Mouse (Mus musculus) kidney, embryonic 16.5 days (tissue): Measurements from ENCODE around the gene Slc12a3. TPM values are rescaled to one million over a fixed set of nuclear protein-coding genes. Genes with fewer than 3 reads are reported as not detected.

Experiments
- ATAC-seq: fragments of 200-750 bp; cut with Nextera tagmentation; 2 replicates; pipeline ENCODE4 v1.8.0; 2017; ENCODE audit warnings: moderate TSS enrichment; ENCODE audit not compliant: low FRiP score, low TSS enrichment
- H3K27ac ChIP-seq: fragments of 300-500 bp; sonication (generic); 2 replicates; pipeline ENCODE4 v1.5.1; 2014; ENCODE audit warnings: low read length
- H3K27me3 ChIP-seq: fragments of 300-500 bp; sonication (generic); 2 replicates; pipeline ENCODE4 v1.6.1; 2014; ENCODE audit warnings: low read length, control low read depth, mixed read lengths; ENCODE audit not compliant: insufficient read depth
- H3K36me3 ChIP-seq: fragments of 300-500 bp; sonication (generic); 2 replicates; pipeline ENCODE4 v1.6.1; 2014; ENCODE audit warnings: low read length, control low read depth, mixed read lengths; ENCODE audit not compliant: insufficient read depth
- H3K4me1 ChIP-seq: fragments of 300-500 bp; sonication (generic); 2 replicates; pipeline ENCODE4 v1.6.1; 2014; ENCODE audit warnings: low read length, control low read depth, mixed read lengths; ENCODE audit not compliant: insufficient read depth
- H3K4me2 ChIP-seq: fragments of 300-500 bp; sonication (generic); replicated peaks from 2 replicates; pipeline ENCODE4 v1.6.1; 2014; ENCODE audit warnings: low read depth, low read length
- H3K4me3 ChIP-seq: fragments of 300-500 bp; sonication (generic); 2 replicates; pipeline ENCODE4 v1.5.1; 2014; ENCODE audit warnings: mild to moderate bottlenecking, low read length
- H3K9ac ChIP-seq: fragments of 300-500 bp; sonication (generic); replicated peaks from 2 replicates; pipeline ENCODE4 v1.6.1; 2014; ENCODE audit warnings: low read length
- H3K9me3 ChIP-seq: fragments of 300-500 bp; sonication (generic); 2 replicates; pipeline ENCODE4 v1.6.1; 2016; ENCODE audit warnings: low read length, control low read depth
- WGBS: fragments of 180-500 bp; shearing (Covaris S2); extraction: QIAGEN DNeasy Blood & Tissue Kit; methylation state at CpG from one replicate; pipeline ENCODE4 v1.1.7; 2014; 5-methylcytosine and 5-hydroxymethylcytosine counted together
- polyA plus RNA-seq: library from polyadenylated mRNA; unstranded; fragments of >200 nt; fragmentation: Nextera tagmentation; extraction: Ambion mirVana; gene quantifications from 2 replicates; pipeline ENCODE4 v1.2.1, GENCODE M21; 2015

The Slc12a3 gene
- polyA plus RNA-seq, 1 experiment from 2014 or later: 16.6 TPM

DNA sequence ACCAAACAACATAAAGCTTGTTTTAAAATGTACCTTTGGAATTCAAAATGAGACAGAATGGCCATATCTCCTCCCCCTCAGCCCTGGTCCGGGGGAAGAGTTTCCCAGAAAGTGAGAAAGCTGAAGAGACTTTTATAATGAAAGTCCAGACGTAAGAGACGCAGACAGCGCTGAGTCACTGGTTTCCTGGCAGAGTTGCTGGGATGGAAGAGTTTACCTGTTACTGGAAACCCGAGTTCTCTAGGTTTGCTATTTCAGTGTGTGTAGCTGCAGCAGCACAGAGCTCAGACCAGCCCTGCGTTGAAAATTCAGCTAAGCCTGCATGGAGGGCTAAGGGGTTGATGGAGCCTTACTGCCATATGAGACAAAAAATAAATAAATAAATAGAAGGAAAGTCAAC, 6.0 kb upstream of the Slc12a3 start:
- no peak for ATAC-seq
- Histone ChIP-seq H3K9ac (no peak overlapping the region), H3K36me3 (no peaks in the 10 kb centered on the region), H3K27ac (no peak overlapping the region), H3K9me3 (no peaks in the 10 kb centered on the region), H3K4me2 (no peak overlapping the region), H3K27me3 (no peaks in the 10 kb centered on the region), H3K4me3 (no peak overlapping the region), H3K4me1 (no peaks in the 10 kb centered on the region; the same call in 1 of the 2 replicates)
- 75% methylated on average over 6 of the region's 6 CpGs for WGBS

DNA sequence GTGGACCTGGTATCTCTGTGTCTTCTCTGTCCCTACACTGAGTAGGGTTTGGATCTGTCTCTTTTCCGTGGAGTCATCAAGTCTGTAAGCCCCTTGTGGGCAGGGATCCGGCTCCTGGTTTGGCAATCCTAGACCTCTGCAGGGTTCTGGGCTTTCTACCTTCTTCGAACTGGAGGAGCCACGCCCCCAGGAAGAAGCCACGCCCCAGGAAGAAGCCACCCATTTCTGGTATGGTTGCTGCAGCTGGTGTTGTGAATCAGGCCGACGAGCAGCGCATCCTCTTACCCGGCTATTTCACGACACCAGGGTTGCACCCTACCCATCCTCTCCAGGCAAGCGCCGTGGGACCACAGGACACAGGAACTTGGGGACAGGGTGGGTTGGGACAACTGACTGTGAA, 4.9 kb upstream of the Slc12a3 start:
- no peaks in the 10 kb centered on the region for H3K27me3 ChIP-seq
- ATAC-seq: no peak
- no peak overlapping the region for H3K4me3 ChIP-seq
- no peaks in the 10 kb centered on the region for H3K36me3 ChIP-seq
- H3K27ac ChIP-seq: no peak overlapping the region
- no peaks in the 10 kb centered on the region; the same call in 1 of the 2 replicates for H3K4me1 ChIP-seq
- no peak overlapping the region for H3K4me2 ChIP-seq
- WGBS: 54% methylated on average over 12 of the region's 12 CpGs
- H3K9me3 ChIP-seq: no peaks in the 10 kb centered on the region
- no peak overlapping the region for H3K9ac ChIP-seq

DNA sequence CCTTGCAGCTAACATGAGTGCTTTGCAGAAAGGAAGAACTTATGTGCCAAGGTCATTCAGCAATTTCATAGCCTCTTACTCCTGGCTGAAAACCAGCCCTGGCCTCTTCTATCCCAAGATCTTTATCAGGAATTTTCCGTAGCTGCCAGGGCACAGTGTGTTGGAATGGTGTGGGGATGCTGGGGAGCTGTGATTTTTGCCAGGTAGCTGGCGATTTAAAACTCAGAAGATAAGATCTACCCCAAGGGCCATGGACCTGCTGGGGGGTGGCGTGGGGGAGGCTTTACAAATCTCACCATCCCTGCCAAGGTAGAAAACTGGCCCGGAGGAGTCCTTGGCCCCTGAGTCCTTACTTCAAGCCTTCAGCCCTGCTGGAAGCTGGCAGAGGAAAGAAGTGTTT, 3.0 kb upstream of the Slc12a3 start:
- 54% methylated on average over 4 of the region's 4 CpGs for WGBS
- no peak overlapping the region for H3K9ac ChIP-seq

DNA sequence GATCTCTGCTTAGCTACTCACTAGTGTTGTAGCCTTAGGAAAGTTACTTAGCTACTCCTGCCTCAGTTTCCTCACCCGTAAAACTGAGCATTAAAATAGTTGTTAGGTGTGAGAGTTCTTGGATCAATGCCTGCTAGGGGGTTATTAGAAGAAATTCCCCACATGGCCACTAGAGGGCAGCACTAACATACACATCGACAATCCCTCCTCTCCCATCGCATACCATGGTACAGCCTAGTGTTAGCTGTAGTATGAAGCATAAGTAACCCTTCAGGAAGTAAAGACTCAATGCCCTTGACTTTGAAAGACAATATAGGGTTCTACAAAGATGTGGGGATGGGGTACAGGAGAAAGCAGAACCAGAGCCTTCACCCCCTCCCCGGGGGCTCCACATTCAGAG, 1.7 kb downstream of the Slc12a3 start:
- H3K9ac ChIP-seq: no peak overlapping the region
- H3K4me1 ChIP-seq: no peaks in the 10 kb centered on the region
- H3K36me3 ChIP-seq: no peaks in the 10 kb centered on the region
- ATAC-seq: peak; percentile 46; the same call in 1 of the 2 replicates
- H3K9me3 ChIP-seq: no peaks in the 10 kb centered on the region
- H3K27me3 ChIP-seq: no peaks in the 10 kb centered on the region
- H3K4me3 ChIP-seq: no peak overlapping the region
- H3K27ac ChIP-seq: no peak overlapping the region
- no peak overlapping the region for H3K4me2 ChIP-seq
- 29% methylated on average over 4 of the region's 4 CpGs for WGBS

More for the DNA sequence above, 3.0 kb upstream of the Slc12a3 start:
- Histone ChIP-seq H3K9me3 (no peaks in the 10 kb centered on the region), H3K4me1 (no peaks in the 10 kb centered on the region; the same call in 1 of the 2 replicates), H3K27me3 (no peaks in the 10 kb centered on the region), H3K27ac (no peak overlapping the region), H3K4me2 (no peak overlapping the region), H3K36me3 (no peaks in the 10 kb centered on the region), H3K4me3 (no peak overlapping the region)
- no peak for ATAC-seq

DNA sequence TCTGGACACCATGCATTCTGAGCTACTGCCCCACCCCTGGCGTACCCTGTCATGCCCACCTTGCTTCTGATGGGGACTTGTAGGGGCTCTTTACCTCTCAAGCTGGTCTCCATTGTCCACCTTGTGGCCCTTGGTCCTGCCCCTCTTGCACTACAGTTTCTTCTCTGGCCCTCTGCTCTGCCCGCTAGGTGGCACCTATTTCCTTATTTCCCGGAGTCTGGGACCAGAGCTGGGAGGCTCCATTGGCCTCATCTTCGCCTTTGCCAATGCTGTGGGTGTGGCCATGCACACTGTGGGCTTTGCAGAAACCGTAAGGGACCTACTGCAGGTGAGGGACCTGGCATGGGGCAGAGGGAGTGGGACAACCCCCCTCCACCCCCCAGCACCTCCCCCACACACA, 4.3 kb downstream of the Slc12a3 start:
- Histone ChIP-seq H3K4me3 (no peak overlapping the region), H3K4me1 (no peaks in the 10 kb centered on the region), H3K9me3 (no peaks in the 10 kb centered on the region), H3K27ac (no peak overlapping the region), H3K36me3 (no peaks in the 10 kb centered on the region), H3K9ac (no peak overlapping the region), H3K27me3 (no peaks in the 10 kb centered on the region), H3K4me2 (no peak overlapping the region)
- 57% methylated on average over 5 of the region's 5 CpGs for WGBS
- no peak for ATAC-seq

DNA sequence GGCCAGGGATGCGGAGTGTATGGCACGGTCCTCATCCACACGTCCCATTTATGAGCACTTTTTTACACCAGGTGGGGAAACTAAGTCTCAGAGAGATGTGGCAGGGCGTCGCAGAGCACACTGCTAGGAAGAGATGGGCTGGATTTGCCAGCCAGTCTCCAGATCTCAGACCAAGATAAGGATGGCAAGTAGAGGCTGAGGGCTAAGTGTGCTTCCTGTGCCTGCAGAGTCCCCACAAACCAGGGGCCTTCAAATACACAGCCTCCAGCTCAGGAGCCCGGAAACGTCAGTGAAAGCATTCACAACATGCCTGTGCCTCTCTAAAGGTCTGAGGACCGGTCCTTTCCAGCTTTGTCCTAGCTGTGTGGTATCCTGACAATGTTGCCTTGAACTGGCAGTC, 8.6 kb downstream of the Slc12a3 start:
- Histone ChIP-seq H3K27me3 (no peaks in the 10 kb centered on the region), H3K4me2 (no peak overlapping the region), H3K4me1 (no peaks in the 10 kb centered on the region), H3K9me3 (no peaks in the 10 kb centered on the region), H3K27ac (no peak overlapping the region), H3K4me3 (no peak overlapping the region), H3K9ac (no peak overlapping the region), H3K36me3 (no peaks in the 10 kb centered on the region)
- no peak for ATAC-seq
- 74% methylated on average over 8 of the region's 8 CpGs for WGBS

DNA sequence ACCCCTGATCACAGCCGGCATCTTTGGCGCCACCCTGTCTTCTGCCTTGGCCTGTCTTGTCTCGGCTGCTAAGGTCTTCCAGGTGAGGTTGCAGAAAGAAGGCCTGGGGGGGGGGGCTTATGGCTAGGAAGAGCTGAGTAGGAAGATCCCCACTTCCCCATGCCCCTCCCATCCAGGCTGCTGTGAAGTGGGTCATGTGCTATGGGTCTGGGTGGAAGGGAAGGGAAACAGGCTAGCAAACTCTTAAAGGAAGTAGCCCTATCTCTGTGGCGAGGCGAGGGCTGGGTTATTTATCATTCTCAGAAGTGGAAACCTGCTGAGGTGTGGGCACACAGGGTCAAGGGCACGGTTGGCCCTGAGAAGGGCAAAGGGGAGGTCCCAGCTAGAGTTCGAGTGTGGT, 11.8 kb downstream of the Slc12a3 start:
- Histone ChIP-seq H3K4me3 (no peak overlapping the region), H3K4me2 (no peak overlapping the region), H3K9ac (no peak overlapping the region), H3K27me3 (no peaks in the 10 kb centered on the region), H3K27ac (no peak overlapping the region), H3K4me1 (no peaks in the 10 kb centered on the region), H3K9me3 (no peaks in the 10 kb centered on the region), H3K36me3 (no peaks in the 10 kb centered on the region)
- 74% methylated on average over 7 of the region's 7 CpGs for WGBS
- ATAC-seq: no peak

DNA sequence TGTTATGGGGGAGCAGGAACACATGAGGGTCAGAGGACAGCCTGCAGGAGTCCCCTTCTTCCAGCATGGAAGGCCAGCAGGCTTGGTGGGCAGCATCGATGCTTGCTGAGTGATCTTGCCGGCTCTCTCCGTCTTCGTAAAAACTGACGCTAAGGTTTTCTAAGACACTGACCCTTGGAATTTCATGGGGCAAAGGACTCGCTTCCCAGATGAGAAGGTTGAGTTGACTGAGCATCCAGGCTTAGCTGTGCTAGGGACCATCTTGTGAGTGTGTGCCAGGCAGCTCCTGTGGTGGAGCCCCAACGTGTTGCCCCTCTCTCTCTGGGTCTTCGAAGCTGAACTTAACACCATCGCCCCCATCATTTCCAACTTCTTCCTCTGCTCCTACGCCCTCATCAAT, 13.7 kb downstream of the Slc12a3 start:
- Histone ChIP-seq H3K36me3 (no peaks in the 10 kb centered on the region), H3K27ac (no peak overlapping the region), H3K4me3 (no peak overlapping the region), H3K9ac (no peak overlapping the region), H3K27me3 (no peaks in the 10 kb centered on the region), H3K9me3 (no peaks in the 10 kb centered on the region), H3K4me1 (no peaks in the 10 kb centered on the region), H3K4me2 (no peak overlapping the region)
- ATAC-seq: no peak
- WGBS: 84% methylated on average over 10 of the region's 10 CpGs

DNA sequence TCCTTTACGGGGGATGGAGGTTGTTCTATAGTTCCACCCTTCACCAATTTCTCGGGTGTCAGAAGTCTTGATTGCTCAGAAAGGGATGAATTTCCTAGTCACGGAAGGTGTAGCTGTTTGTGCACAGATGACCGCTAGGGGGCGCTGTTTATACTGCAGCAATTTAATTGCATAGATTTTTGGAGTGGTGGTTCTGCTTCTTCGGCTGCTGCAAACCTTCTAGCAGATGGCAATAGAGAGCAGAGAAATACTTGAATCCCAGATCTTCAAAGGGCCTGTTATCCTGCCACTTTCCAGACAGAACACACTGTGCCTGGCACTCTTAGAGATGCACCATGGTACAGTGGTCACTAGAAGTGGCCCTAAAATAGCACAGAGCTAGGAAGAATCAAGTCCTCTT, 14.3 kb downstream of the Slc12a3 start:
- Histone ChIP-seq H3K27ac (no peak overlapping the region), H3K4me3 (no peak overlapping the region), H3K9ac (no peak overlapping the region), H3K4me2 (no peak overlapping the region), H3K9me3 (no peaks in the 10 kb centered on the region), H3K4me1 (no peaks in the 10 kb centered on the region), H3K36me3 (no peaks in the 10 kb centered on the region), H3K27me3 (no peaks in the 10 kb centered on the region)
- ATAC-seq: no peak
- 12% methylated on average over 6 of the region's 6 CpGs for WGBS

DNA sequence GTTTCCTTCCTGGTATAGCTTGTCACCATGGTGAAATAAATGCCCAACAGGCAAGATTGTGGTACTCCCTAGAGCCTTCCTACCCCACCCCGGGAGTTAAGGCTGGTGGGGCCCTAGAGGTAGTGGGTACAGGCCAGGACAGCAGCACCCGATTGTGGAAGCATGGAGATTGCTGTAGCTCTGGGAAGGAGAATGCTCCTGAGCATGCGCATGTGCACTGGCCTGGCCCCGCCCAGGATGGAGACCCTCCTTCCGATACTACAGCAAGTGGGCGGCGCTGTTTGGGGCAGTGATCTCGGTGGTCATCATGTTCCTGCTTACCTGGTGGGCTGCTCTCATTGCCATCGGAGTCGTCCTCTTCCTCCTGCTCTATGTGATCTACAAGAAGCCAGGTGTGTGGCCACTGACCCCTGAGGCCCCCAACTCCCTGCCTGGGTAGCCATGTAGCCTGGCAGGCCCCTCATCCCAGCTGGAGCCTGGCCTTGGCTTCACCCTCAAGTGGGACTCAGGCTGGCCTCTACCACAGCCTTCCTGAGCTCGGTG, 14.8 kb downstream of the Slc12a3 start:
- H3K9ac ChIP-seq: no peak overlapping the region
- no peak overlapping the region for H3K27ac ChIP-seq
- no peak overlapping the region for H3K4me2 ChIP-seq
- no peak overlapping the region for H3K4me3 ChIP-seq
- no peaks in the 10 kb centered on the region for H3K9me3 ChIP-seq
- 79% methylated on average over 11 of the region's 11 CpGs for WGBS
- H3K4me1 ChIP-seq: no peaks in the 10 kb centered on the region
- no peaks in the 10 kb centered on the region for H3K36me3 ChIP-seq
- ATAC-seq: peak; percentile 28; the same call in 1 of the 2 replicates
- H3K27me3 ChIP-seq: no peaks in the 10 kb centered on the region
